Mouse (Mus musculus) left cerebral cortex, postnatal 36 days (tissue): ENCODE measurements around the gene Gm20683. TPM values are rescaled to one million over a fixed set of nuclear protein-coding genes. Genes with fewer than 3 reads are reported as not detected.
"Not testable (repeated sequence)": the region's sequence is repeated elsewhere in the genome, so short reads cannot be mapped to it uniquely, and the experiment has no call there.

Source experiments
- DNase-seq, 2 experiments: peaks; one replicate each; pipeline ENCODE4 v3.0.0; 2021 to 2022; ENCODE audit warnings: low spot score in 2 of 2, mixed read lengths in 1 of 2
- intact Hi-C: fragments of 180-260 bp; cut with DNase I; formaldehyde crosslinking; loops from one replicate; pipeline ENCODE4 v1.15.1; 2025
- total RNA-seq, 2 experiments: library from RNA; stranded (reverse); gene quantifications; 2 replicates each; pipeline ENCODE4 v1.2.3; 2021

The Gm20683 gene
- total RNA-seq, 2 experiments from 2014 or later = 22.0 to 24.9 TPM

DNA sequence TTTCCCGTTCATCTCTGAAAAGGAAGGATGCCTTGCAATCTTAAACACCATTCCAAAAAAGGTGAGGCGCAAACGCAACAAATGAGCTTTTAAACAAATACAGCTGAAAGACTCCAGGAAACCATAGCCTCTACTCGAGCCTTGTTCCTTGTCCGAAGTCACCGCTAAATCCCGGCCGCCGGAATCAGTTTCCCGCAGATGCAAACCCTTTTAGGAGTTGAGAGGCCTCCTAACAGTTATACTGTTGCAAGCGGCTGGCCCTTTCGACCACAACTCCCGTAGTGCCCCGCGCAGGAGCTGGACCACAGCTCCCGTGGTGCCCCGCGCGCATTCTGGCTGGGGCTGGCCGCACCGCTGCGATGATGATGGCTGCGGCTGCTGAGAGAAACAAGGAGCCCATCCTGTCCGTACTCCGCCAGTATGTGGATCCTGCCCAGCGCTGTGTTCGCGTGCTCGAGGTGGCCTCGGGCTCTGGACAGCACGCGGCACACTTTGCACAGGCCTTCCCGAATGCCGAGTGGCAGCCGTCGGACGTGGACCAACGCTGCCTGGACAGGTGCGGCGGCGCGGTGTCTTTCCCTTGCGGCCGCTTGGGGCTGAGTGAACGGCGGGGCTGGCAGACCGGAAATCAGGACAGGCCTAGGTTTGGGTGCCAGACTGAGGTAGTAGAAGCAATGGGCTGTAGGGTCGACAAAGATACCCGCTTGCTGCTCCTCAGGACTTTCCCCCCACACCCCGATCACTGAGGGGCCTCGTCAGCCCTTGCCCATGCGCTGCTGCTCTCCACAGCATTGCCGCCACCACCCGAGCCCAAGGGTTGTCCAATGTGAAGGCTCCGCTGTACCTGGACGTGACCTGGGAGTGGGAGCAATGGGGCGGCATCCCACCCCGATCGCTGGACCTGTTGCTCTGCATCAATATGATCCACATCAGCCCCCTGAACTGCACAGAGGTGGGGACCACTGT lies 33.9 kb upstream of the Gm20683 start:
- DNase-seq = peak; percentile 90 to 92
- intact Hi-C loops = no loop called here

DNA sequence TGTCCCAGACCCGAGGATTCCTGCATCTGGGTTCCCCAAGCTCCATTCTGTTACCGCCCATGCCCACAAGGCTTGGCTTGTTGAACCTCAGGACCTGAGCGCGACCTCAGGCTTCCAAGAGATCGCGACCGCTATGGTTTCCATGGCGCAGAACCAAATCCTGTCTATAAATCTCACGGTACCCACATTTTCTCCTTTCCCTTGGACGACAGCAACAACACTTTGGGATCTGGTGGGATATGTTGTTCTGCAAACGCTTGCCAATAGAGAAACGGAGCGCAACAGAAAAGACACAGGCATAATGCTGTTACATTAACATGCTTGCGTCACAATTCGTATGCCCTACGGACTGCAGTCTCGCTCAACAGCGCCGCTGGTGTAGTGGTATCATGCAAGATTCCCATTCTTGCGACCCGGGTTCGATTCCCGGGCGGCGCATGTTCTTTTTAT lies 33.2 kb upstream of the Gm20683 start, which contains the start of gene Mettl26:
Gene Mettl26, plus strand, starts transcription at position 354 of the 450 bp plus-strand sequence.
- intact Hi-C loops = no loop called here
- DNase-seq = peak; percentile 95 to 99

DNA sequence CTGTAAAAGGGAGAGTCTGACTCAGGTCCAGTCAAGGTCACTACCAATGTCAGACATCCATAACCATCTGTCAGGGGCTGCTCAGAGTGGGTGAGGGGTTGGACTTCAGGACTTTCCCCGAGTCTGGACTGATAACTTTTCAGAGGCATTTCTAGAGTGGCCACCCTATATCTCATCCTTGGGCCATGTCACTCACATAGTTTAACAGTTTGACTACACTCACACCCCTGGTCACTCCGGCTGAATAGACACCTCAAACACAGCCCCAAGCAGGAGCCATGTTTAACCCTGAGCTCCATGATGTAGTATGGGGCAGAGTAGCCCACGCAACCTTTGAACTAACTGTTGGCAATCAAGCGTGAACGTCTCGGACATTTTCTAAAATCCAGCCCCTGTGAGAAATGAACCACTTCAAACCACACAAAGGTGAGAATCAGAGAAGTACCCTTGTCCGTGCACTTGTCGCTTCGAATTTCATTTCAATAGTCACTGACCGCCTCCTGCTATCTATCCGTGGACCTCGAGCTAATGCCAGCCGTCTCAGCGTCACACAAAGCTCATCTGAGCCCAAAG lies 32.7 kb upstream of the Gm20683 start:
- intact Hi-C loops = no loop called here
- DNase-seq = no peak

DNA sequence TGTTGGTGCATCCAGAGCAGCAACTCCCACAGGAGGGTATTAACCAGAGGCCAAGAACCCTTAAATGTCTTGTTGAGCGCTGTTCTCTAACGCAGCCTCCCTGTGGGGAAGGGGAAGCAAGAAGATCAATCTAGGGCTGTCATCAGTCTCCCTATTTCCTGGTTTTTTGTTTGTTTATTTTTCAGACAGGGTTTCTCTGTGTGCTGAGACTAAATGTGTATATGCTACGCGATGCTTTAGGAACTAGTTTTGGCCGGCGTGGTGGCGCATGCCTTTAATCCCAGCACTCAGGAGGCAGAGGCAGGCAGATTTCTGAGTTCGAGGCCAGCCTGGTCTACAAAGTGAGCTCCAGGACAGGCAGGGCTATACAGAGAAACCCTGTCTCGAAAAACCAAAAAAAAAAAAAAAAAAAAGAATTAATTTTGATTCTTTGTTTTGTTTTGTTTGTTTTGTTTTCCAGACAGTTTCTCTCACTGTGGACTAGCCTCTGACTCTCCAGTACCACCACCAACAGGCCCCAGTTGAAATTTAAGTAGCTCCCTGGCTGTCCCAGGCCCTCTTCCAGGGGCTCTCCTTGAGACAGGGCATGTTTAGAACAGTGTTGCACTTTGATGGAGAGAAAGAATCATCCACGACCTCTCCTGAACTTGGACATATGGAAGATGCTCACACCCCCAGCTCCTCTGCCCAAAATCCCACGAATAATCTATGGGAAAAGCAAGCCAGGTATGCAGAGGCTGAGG lies 32.0 kb upstream of the Gm20683 start:
- intact Hi-C loops = no loop called here
- no peak for DNase-seq

DNA sequence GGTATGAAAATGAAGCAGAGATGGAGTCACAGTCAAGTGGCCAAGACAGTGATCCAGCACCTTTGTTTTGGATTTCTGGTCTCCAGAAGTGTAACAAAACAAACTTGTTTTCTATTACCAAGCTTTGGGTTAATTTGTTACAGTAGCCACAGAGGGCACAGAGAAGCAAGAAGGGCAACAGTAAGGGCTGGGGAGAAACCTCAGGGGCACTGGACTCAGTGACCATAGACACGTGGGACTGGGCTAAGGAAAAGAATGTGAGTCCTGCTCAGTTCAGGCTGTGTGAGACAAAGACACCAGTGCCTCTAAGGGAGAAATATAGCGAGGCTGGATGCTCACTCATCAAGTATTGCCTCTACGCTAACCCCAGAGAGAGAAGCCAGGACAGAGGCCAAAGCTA lies 31.1 kb upstream of the Gm20683 start:
- no peak for DNase-seq
- intact Hi-C loops = no loop called here

DNA sequence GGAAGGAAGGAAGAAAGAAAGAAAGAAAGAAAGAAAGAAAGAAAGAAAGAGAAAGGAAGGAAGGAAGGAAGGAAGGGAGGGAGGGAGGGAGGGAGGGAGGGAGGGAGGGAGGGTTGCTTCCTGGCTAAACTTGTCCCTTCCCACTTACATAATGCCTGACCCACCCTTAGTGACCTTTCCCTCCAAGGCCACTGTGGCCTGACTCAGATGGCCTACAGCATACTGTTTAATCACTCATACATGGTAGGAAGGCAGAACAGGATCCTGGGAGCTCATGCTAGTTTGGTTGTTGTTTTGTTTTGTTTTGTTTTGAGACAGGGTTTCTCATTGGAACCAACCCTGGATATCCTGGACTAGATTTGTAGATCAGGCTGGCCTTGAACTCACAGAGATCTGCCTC lies 30.0 kb upstream of the Gm20683 start:
- DNase-seq, intact Hi-C loops: not testable (repeated sequence)

DNA sequence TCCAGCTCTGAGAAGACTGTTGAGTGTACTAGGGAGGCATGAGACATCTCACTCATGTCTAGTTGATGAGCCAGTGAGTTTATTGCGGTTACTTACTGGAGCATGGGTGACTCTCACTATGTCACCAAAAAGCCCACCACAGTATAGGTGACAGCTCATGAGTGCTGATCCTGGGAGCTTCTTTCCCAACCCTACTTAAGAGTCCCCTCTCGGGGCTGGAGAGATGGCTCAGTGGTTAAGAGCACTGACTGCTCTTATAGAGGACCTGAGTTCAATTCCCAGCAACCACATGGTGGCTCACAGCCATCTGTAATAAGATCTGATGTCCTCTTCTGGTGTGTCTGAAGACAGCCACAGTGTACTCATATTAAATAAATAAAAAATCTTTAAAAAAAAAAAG lies 28.4 kb upstream of the Gm20683 start:
- intact Hi-C loops = no loop called here
- DNase-seq = no peak

DNA sequence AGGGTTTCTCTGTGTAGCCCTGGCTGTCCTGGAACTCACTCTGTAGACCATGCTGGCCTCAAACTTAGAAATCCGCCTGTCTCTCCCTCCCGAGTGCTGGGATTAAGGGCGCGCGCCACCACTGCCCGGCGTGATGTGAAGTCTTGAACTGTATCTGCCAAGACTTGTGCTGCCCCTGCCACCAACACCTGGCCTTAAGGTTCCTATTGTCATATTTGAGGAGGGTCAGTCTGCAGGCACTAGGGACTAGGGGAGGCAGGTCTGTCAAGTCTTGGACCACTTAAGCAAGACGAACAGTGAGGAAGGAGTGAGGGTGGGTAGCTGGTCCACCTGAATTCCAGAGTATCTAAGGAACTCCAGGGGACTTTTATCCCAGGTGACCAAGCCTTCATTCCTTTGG lies 27.9 kb upstream of the Gm20683 start:
- intact Hi-C loops = no loop called here
- no peak for DNase-seq

DNA sequence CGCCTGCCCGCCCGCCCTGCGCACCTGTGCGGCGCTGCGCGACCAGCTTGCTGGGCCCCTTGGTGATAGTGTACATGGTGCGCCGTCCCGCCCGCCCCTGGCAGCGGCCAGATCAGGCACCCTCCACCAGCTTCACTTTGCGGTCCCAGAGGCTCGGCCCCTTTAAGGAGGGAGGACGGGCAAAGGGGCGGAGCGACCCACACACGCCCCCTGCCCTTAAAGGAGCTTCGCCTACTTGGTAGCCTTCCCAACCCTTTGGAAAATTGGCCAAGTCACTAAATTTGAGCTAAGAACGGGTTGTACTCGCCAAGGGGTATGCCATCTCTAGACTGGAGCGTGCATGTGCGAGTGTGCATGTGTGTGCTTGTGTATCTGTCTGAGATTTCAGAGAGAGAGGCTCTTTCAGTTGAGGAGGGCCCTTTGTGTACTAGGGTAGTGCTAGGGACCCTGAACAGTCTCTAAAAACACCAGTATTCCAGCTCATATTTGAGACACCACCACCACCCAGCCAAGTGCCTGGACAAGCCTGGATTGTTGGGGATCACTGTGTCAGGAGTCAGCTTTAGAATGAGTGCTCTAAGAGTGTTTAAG lies 27.1 kb upstream of the Gm20683 start, which contains the start of gene Mcrip2:
Gene Mcrip2, minus strand, starts transcription at position 164 of the 591 bp plus-strand sequence.
- intact Hi-C loops = no loop called here
- peak; percentile 82 to 84 for DNase-seq

DNA sequence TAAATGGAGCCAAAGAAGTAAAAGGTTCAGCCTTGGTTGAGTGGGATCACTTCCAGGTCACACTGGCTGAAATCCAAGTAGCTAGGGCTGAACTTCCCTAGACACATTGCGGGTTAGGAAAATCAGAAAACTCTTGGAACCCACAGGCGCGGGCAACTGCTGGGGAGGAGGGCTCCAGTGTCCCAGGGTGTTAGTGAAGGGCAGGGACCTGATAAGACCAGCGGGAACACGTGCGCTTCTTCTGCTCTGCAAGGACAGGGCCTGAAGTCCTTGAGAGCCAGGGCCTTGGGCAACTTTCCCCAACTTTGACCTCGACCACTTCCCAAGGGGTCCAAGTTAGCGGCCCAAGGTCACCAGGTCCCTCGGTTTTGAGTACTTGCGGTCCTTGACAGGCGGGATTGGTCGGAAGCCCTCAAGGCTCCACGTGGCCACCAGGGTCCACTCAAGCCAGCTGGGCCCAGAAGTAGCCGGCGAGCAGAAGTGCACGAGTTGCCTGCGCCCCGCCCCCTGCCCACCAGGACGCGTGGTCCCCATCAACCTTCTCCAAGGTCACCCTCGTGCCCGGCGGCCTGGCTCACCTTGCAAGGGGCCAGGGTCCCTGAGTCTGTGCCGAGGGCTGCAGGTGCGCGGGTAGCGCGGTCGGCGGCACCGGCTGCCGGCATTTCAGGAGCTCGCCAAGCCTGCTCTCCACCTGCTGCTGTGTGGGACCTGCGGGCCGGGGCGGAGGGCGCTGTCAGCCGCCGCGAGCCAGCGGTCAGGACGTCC lies 26.5 kb upstream of the Gm20683 start:
- intact Hi-C loops = no loop called here
- no peak for DNase-seq

DNA sequence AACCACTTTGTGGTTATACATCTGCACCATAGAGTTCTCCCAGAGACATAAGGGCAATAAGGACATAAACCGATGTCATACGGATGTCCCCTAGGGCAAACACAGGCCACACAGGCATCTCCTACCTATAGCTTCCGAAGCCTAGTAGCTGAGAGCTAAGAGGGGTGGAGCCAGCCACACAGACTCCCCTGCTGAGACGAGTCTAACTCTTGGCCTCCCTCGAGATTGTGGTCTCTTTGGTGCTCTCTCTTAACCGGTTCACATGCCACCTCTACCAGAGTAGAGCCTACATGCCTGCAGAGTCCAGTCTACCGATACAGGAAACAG lies 25.9 kb upstream of the Gm20683 start:
- intact Hi-C loops = no loop called here

DNA sequence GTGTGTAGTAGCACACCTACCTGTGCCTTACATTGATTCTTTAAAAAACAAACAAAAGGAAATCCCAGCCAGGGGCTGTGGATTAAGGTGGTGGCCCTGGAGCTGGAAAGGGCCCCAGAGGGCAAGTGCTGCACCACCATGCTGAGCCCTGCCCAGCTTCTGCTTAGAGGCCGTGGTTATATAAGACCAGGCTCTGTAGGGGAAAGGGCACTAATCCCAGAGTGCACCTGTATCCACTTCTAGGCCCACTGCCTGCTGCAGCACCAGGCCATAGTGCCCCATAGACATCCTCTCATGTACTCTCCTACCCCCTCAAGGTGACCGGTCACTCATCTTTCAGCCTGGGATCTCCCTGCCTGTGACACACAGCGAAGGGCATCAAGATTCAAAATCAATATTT lies 24.6 kb upstream of the Gm20683 start:
- DNase-seq = no peak
- intact Hi-C loops = no loop called here

More for the DNA sequence above, 25.9 kb upstream of the Gm20683 start:
- DNase-seq = no peak

DNA sequence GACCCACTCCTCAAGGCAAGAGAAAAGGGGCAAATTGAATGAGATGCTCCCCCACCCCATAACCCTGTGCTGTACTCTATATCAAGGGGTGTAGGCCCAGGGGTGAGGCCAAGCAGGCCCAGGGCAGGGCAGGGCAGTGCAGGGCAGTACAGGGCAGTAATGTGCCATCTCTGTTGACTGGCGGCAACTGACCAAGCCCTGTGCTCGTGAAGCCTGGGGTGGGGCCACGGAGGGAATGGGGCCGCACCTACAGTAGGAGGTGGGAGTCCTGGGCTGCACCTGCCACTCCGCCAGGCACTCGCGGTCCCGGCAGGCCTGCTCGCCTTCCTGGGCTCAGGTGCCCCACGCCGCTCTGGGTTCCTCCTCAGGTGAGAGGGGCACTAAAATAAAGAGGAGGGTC lies 23.7 kb upstream of the Gm20683 start:
- intact Hi-C loops = no loop called here
- no peak for DNase-seq

DNA sequence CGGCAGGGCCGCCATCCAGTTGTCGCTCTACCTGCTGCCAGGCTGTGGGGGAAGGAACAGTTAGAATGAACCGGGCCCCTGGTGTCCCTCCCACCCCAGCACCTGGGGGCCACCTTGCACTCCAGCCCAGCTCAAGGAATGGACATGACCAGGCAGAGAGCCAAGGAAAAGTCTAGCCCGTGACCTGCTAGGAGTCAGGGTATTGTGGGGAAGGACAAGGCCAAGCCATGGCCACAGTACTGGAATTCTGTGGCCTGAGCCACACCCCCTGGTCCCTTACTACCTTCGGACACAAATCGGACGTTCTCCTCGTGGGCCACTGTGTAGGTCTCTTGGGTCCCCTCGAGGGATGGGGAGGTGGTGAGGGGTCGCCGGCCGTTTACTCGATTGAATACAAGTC lies 22.7 kb upstream of the Gm20683 start:
- DNase-seq = no peak
- intact Hi-C loops = no loop called here

DNA sequence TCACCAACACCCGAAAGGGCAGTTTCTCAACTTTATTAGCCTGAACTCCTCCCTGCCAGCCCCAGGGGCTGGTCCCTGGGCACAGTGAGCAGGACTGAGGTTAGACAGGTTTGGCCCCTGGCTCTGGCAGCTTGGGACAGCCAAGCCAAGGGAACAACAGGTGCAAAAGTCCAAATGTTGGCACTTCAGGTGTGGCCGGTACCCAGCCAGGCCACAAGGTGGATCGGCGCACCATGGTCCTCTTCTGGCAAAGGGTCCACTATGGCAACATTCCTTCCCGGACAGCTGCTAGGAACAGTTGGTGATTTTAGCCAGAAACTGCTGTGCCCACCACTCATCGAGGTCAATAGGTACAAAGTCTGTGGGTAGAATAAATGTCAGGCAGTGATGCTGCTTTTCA lies 22.1 kb upstream of the Gm20683 start:
- intact Hi-C loops = no loop called here
- no peak for DNase-seq

DNA sequence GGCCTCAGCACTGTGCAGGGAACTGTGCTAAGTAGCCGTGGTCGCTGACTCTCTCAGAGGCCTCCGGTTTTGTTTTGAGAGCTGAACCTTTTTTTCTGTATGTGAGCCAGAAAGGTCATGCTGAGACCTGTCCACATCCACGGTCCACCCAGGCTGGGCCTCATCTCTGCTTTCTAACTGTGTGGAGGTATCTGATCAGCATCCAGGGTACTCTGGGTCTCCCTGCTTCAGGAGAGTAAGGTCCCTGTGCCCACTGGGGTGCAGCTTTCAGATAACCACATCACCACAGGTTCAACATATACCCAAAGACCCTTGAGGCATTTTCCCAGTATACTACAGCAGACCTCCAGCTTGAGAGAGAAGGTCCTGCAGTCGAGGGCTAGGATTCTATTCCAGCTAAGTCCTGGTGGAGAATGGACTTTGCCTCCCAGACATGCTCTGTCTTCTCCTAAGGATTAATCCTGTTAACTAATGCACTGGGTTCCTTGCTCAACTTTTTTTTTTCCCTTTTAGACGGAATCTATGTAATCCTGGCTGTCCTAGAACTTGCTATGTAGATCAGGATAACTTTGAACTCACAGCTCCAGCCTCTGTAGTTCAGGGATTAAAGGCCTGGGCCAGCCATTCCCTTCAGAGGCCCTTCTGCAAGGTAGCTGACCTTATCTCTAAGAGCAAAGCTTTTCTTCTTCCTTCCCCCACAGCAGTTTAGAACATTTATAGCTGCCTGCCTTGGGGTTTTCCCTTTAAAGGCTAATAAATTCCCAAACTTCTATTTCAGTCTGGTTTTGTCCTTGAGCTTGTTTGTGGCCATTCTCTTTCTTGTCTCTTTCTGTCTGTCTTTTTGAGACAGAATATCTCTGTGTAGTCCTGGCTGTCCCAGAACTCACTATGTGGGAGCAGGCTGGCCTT lies 20.4 kb upstream of the Gm20683 start:
- DNase-seq = no peak
- intact Hi-C loops = no loop called here

DNA sequence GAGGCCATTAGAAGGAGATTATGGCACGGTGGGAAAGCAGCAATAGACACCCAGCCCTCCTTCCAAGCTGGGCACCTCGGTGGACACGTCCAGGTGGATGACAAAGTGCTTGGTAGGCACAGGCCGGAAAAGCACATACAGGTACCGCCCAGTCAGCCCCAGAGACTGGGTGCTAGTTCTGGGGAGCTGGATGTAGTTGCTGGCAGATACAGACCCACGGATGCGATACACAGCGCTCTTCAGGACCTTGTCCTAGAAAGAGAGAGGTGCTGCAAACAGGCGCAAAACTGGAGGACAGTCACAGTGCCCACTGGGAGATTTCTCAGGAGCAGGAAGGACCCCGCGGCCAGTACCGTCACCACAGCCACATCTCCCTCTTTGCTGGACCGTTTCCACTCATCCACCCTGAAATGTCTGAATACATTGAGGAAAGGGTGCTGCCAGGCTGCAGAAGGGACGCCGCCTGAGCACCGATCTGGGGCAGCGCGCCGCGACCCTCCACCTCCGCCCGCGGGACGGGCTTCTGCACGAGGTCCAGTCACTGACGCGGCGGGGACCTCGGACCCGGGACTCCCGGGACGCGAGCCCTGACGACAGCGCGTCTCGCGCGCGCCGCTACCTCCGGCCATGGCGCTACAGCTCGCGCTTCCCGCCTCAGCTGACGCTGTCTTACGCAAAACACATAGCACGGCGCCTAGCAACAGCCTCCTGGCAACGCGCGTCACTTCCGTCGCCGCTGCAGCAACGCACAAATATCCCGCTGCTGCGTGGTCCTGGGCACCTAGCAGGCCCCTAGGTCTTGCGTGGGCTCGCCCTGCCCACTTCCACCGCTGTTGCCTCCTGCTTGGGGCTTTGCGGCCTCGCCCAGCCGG lies 19.5 kb upstream of the Gm20683 start, which contains the start of gene Wdr90:
Gene Wdr90, minus strand, starts transcription at position 670 of the 872 bp plus-strand sequence.
- intact Hi-C loops = no loop called here
- DNase-seq = peak; percentile 94 to 95
